Mouse (Mus musculus): ENCODE data around the gene Tmem270.

- TF ChIP-seq CTCF (IDR thresholded peaks at IDR 0.05) (no peak), EP300 (IDR thresholded peaks at IDR 0.05) (no peak)
Measured at GRCm38 (mm10) chr5:134913352-134913751, 6.8 kb upstream of the Tmem270 start.
